Mouse (Mus musculus): ENCODE results near the gene Dab2.

Gene Dab2
- long read RNA-seq, experiment 1, full-length matches to known transcripts = 40 of 100 reads
- long read RNA-seq, experiment 1, partial matches to known transcripts = 35 of 100 reads
- long read RNA-seq, experiment 1, other reads (novel, unspliced or antisense) = 25 of 100 reads
- long read RNA-seq, experiment 2, full-length matches to known transcripts = 33 of 116 reads
- long read RNA-seq, experiment 2, partial matches to known transcripts = 64 of 116 reads
- long read RNA-seq, experiment 2, other reads (novel, unspliced or antisense) = 19 of 116 reads

DNA sequence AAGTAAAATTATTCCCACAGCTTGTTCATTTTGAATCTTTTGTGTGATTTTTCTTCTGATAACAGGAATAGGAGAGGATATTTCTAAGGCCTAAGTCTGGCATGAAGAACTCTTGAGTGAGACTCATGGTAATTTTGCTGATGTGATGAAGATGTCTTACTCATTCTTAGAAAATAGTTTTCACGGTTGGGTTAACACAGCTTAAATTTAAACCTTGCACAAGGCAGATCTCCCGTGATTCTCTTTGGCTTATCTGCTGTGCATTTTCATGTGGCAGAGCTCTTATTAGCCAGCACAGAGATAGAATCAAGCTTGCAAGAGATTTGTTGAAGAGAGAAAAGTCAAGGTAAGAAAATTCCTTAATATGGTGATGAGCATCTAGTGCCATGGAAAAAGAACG is at the start of gene Dab2:
TSS of gene Dab2 (plus strand) at position 235 of the 400 bp plus-strand sequence.
- intact Hi-C loops (cut with DNase I) = no loop called here

DNA sequence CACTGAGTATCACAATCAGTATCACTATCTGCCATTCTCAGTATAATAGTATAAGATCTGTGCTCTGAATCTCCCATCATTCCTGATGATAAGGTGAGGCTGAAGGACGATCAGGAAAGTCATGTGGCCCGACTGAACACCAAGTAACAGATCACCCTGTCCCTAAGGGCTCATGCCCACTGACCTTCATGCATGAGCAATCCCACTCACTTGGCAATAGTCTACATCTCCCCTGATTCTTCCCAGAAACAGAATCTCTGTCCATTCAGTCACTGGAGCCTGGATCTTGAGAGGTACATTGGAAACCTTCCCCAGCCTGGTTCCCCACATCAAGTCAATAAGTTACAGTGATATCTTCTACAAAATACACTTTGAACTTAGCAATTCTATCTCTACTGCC is 46.1 kb upstream of the Dab2 start:
- intact Hi-C loops (cut with DNase I) = no loop called here

DNA sequence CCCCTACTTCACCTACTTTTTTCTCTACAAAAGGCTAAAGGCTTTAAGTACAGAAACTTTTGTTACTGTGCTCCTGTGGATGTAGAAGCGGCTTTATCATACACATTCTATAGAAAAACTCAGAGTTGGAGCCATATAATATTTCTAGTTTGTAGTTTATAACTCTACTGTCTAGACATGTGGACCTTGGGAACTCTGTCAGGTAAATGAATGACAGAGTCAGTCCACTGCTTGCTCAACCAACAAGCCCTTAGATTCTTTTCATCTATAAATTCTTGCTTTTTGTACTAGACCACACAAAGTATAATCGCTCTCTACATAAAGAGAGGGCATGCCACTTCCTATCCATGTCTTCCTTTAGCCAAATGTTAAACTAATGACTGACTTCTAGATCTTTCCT is 45.2 kb upstream of the Dab2 start:
- intact Hi-C loops (cut with DNase I) = no loop called here

DNA sequence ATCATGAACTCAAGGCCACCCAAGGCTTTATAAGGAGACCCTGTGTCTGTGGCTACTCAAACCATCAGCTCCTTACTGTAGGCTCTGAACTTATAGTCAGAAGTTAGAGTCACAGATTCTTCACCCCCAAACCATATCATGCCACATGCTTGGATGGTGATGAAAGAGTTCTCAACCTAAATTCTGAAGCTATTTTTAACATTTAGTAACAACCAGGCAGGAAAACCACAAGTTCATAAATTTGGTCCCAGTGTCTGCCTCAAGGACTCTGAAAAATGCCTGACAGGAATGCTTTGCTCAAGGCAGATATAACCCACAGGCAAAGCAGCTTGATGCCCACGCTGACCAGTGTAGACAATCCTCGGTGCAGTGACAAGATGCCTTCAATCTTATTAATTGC is 42.5 kb upstream of the Dab2 start:
- intact Hi-C loops (cut with DNase I) = no loop called here

DNA sequence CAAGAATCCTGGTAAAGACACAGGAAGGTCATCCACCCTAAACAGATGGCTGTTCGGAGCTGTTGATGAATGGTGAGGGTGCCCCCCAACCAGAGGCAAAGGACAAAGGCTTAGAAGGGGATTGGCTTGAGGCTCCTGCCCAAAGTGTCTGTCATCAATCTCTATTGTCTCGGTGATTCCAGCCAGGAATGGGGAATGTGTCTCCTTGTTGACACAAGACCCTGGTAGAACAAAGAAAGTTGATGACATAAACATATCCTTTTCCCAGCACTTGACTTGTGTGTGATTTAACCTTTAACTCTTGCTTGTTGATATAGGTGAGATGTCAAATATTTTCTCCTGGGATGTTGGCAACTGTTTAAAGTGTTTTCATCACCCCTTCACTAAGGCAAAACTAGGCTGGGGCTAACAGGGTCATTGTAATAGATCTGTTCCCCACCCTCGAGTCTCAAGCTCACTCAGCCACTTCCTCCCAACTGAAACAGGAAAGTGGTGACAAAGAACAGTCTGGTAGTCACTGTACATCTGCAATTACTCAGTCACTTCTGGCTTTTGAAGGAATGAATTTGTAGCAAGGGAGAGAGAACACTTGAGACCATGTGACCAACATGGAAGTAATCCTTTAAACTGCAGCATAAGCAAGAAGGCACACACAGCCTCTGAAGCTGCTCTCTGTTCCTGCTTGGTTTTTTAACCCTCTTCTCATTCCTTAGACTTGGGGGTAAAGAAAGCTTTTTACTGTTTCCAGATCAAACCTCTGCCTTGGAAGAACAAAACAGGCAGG is 39.4 kb upstream of the Dab2 start:
- intact Hi-C loops (cut with DNase I) = no loop called here

DNA sequence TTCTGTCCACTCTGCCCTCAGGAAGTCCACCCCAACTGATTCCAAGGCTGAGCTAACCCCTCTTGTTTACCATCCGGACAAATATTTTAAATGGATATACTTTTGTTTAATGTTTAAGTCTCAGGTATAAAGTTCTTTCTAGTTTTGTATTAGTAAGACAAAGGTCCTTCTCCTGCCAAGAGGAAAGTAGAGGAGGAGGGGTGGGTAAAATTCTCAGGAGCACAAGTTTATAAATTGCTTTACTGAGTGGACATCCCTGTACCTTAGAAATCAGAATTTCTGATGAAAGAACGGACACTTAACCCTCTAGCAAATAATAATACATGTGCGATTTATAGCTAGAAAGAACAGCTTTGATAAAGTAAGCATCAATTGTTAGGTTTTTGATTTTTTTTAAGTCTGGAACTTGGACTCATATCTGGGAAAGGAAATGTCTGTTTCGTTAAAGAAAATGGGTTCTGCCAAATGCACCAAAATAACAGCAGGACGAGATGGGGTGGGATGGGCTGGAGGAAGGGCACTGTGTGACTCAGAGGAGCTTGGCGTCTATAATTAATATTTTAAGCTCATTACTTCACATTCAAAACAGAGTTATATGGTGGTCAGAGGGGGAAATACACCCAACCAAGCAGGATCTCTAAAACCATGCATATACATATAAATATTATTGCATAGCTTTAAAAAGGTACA is 38.7 kb upstream of the Dab2 start:
- intact Hi-C loops (cut with DNase I) = no loop called here

DNA sequence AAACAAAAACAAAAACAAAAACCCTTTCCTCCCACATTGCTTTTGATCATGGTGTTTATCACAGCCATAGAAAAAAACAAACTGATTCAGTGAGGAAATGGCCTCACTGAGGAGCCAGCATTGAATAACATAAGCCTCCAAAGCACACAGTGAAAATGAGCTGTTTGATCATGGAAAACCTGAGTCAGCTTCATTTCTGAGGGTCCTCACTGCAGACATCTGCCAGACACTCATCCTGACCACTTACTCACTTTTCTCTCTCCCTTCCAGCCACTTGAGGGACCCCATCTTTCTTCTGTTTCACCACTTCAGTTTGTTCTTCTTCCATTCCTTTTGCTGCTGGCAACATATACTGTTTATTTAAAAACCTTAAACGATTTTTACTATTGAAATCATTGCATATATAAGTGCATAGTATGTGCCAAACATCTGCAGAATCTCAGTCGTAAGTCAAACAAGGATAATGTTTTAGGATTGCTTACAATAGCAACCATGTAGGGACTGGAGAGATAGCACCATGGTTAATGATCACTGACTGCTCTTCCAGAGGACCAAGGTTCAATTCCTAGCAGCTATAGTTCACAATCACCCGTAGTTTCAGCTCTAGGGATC is 32.3 kb upstream of the Dab2 start:
- intact Hi-C loops (cut with DNase I) = no loop called here

DNA sequence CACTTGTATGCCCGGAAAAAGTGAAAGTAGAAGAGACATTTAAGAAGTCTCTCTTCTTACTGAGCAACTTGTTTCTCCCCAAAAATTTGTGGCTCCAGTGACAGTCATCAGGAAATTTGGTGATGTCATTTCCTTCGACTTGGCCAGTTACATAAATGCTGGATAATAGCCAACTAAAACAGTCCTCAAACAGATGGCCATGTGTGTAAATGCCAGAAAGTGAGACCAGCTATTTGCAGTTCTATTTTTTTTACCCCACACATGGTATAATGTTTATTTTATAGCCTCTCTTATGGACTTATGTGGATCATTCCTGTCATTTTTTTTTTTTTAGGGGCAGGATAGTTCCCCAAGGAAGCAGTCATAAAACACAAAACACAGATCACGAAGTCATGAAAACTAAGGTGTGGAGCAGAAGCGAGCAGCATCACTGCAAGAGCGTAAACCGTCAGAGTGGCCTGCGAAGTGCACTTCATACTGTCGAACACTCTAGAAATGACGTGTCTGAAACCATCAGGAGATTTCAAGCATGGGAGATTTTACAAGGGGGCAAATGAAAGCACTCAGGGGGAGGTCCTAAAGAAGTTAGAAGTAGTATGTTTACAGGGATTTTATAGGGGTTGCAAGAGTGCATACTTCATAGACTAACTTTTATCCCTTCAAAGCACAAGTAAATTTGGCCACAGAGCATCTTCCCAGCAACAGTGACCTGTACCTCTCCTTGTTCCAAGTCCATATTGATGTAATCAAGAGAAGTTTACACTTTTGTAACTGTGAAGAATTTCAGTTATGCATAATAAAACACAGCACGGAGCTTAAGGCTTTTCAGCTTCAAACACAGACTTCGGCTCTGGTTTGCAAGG is 20.8 kb upstream of the Dab2 start:
- intact Hi-C loops (cut with DNase I) = no loop called here

DNA sequence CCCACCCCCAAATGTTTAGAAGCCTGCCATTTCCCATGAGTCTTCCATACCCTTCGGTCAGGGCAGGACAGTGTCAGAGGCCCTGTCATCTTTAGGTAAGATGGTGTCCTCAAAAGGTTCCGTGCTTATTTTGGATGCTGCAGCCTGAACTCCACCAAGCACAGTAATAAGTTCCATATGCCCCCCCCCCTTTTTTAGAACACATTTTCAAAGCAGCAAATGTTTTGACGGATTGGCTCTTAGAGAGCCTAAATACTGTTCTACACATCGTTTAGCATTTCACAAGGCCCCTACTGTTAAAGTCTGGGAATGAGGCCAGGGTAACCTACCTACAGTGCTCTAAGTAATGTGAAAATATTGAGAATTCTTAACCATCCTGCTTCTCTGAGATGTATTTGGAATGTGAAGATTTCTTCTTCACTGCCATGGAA is 19.6 kb upstream of the Dab2 start:
- intact Hi-C loops (cut with DNase I) = no loop called here

DNA sequence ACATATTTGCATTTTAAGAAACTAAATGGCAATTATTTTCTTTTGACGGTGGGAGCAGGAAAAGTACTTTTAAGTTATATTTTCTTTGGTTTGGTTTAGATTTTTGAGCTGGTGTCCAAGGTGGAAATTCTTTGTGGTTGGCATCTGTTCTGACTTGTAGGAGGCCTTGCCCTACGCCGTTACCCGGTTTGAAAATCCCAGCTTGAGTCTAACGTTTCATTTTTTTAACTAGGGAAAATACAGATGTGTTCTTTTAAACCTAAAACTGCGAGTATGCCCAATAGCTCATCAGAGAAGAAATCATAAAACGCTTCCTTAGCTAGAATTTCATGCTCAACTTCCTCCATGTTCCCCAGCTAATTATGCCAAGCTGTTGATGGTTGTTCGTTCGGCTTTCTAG is 16.3 kb upstream of the Dab2 start:
- intact Hi-C loops (cut with DNase I) = no loop called here

DNA sequence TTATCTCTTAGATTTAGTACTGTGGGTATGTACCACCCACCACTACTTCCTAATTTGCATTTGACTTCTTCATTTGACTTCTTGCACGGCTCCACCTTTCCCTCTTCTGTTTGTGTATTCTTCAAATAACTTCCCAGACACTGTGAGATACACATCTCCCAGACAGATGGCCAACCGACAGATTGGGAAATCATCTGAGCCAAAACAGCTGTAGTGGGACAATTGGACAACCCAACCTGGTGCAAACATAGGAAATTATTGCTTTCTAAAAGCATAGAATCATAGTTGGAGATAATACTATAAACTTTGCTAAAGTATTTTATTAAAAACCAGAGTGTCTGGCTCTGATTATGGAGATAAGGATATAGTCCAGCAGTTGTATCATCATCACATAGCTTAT is 3.5 kb upstream of the Dab2 start:
- intact Hi-C loops (cut with DNase I) = no loop called here

DNA sequence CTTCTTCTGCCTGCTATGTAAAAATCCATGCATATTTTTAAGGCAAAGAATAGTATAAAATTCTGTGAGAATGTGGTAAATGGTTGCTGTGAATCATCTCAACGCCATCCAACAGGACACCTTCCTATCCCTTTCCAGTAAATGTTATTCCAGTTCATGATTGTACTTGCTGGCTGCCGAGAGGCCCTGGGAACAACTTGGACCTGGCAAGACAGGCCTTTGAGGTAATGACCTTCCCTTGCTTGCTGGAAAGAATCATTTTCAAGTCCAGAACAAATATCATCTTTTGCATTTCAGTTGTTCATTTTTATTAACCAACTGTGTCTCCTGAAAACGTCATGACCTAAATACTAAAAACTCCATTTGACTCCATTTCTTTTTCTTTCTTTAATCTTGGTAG is 862 bp upstream of the Dab2 start:
- intact Hi-C loops (cut with DNase I) = no loop called here

DNA sequence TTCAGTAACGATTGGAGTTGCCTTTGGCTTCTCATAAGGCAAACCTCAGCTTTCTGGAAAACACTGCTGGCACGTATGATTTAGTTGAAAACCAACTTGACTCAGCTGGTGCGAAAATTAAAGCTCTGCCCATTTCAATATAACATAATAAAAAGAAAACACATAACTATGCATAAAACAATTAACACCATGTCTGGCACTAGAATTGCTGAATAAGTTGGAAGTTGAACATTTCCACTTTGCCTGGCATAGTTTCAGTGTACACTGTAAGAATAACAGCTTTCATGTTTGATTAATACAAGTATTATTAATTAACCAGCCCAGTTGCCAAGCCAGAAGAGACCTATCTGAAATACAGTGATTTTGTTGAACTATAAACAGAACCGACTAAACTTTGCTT is 2.6 kb downstream of the Dab2 start:
- intact Hi-C loops (cut with DNase I) = no loop called here

DNA sequence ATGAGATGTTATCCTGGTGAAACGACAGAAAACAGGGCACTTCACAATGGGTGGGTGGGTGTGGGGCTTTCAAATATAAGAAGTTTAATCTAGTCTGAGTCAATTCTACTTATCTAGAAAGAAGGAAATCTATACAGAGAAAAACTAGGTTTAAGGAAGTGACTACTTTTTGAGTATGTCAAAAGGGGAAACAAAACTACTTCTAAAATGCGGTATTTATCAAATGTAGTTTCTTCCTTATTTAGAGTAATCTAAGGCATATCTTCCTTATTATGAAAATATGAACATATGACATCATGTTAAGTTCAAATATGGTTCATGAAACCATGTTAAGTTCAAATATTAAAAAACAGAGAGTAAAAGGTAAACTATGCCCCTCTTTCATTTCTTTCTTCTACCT is 4.2 kb downstream of the Dab2 start:
- intact Hi-C loops (cut with DNase I) = no loop called here

DNA sequence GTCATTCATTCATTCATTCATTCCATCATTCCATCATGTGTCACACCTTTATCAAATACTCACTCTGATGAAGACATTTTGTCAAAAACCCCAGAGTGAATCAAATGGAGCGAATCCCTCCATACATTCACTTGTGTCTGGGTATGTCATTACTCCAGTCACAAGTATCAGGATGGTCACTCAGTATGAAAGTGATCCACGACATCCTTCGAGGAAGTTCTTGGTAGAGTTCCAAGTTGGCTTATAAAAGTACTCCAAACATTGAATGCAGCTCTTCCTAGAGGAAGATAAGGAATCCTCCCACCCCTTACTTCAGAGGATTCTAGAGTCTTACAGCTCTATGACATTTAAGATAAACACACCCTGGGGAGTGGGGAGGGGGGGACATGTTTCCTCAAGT is 10.0 kb downstream of the Dab2 start:
- intact Hi-C loops (cut with DNase I) = no loop called here

DNA sequence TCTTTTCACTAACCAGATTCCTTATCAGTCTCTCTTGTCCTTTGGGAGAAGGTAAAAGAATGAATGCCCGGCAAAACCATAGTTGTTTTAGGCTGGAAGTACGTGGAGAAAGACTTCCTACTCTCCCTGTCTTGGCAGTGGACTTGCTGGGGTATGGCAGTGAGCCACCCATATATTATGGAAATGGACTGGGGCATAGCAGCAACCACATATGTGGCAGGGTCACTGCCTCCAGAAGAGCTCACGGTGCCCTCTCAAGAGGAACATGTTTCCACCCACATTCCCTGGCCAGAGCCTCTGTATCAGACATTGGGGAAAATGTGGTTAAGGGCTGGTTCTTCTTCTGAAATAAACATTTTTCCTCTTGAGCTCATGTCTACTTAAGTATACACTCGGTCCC is 10.8 kb downstream of the Dab2 start:
- intact Hi-C loops (cut with DNase I) = no loop called here

DNA sequence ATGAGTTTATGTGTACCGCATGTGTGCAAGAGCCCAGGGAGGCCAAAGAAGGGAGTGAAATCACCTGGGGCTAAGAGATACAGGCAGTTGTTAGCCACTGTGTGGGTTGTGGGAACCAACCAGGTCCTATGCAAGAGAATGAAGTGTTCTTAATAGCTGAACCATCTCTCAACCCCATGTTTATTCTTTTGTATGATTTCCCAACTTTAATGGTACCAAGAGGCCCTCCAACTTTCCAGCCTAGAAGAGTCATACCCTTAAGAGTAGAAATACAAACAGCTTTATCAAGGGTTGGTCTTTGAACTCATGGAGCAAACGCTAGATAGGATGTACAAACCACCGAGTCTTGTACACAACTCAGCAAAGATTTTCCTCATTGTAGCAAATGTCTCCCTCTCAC is 12.8 kb downstream of the Dab2 start:
- intact Hi-C loops (cut with DNase I) = no loop called here

DNA sequence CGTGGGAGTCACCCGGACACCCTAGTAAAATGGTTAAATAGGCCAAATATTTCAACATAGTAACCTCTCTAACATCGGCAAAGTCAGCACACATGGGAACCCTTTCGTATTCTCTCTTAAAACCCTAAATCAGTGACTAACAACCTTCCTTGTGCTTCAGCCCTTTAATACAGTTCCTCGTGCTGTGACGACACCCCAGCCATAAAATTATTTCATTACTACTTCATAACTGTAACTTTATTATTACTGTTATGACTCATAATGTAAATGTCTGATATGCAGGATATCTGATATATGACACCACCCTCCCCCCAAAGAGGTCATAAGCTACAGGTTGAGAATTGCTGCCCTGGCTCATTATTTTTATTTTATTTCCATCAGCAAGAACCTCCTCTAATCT is 19.8 kb downstream of the Dab2 start:
- intact Hi-C loops (cut with DNase I) = no loop called here

DNA sequence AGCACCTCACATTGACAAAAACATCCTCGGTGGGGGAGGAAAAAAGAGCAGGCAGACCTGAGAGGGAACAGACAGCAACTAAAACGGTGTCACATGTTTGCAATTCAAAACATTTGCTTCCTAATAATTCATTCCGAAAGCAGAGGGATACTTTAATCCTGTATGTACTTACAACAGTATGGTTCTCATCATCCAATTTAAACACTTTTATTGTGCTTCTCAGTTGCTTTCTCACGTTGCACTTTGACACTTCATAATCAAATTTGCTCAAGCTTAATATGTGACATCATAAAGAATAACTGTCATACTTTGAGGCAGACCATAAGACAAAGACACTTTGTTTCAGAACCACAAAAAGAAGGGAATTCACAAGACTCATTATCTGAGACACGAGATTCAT is 20.9 kb downstream of the Dab2 start:
- intact Hi-C loops (cut with DNase I) = no loop called here

DNA sequence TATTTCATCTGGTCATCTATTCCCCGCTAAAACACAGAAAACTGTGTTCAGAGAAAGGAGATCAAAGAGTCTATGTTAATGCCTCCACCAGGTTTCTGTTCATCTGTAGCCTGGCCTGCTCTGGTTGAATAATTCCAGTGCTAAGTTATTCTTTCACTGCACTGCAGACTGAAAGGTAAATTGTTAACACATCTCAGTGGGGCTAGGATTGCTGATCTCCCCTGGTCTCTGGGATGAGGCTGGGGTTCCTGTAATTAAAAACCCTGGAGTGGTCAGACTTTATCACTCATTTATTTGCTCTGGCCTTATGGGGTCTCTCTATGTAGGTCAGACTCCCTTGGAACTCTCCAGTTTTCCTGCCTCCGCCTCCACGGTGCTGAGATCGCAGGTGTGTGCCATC is 21.7 kb downstream of the Dab2 start:
- intact Hi-C loops (cut with DNase I) = no loop called here

DNA sequence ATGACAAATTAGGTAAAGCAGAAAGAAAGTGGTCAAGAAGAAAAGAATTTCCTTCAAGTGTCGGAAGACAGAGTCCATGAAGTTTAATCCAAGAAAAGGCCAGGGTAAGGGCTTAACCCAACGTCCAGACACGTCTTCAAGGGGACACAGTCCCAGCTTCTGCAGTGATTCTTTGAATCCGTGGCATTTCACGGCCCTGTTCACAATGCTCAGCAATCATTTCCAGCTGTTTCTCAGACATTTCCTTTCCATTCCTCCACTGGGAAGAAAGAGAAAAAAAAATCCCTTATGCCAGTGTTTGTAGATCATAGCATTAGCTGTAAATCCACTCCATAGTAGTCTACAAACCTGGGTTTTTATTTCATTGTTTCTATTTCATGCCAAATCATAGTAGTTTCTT is 22.7 kb downstream of the Dab2 start:
- intact Hi-C loops (cut with DNase I) = no loop called here
